Mouse (Mus musculus) gastrocnemius, postnatal 25 days (tissue): ENCODE measurements around the gene Hist1h3f. TPM values are rescaled to one million over a fixed set of nuclear protein-coding genes. Genes with fewer than 3 reads are reported as not detected.

Experiments used
- DNase-seq: peaks from one replicate; pipeline ENCODE4 v3.0.0; 2022
- total RNA-seq, 2 experiments: library from RNA; stranded (reverse); gene quantifications; 1 replicate in 1 of 2; 2 replicates in 1 of 2; pipeline ENCODE4 v1.2.3; 2021

Gene Hist1h3f
- total RNA-seq, 2 experiments from 2014 or later = 5.0 to 6.6 TPM

DNA sequence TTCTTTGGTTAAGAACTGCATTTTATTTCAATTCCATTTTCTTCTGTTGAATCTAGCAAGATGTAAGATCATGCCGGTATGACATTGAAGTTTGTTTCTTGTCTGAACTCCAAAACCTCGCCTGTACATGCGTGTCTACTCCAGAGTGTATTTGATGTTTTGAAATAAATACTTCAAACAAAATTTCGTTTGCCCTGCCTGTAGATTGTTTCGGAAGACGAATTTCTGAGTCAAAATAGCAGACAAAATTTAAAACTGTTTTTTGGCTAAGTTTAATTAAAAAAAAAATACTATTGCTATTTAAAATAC, 25.6 kb upstream of the Hist1h3f start:
- DNase-seq = no peak

DNA sequence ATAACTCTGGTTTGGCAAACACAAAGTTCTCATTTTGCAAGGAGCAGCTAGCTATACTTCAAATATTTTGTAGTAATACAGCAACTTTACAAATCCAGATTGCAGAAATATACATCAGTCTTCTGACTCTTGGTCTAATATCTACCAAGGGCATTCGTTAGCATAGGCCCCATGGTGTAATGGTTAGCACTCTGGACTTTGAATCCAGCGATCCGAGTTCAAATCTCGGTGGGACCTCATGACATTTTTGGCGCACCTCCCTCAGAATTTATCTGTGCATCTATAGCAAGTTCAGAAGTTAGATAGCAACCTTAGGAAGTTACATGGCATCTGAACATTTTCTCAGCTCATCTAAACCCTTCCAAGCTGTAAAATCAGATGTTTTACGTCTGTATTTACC, 25.0 kb upstream of the Hist1h3f start:
- DNase-seq = peak; percentile 57

DNA sequence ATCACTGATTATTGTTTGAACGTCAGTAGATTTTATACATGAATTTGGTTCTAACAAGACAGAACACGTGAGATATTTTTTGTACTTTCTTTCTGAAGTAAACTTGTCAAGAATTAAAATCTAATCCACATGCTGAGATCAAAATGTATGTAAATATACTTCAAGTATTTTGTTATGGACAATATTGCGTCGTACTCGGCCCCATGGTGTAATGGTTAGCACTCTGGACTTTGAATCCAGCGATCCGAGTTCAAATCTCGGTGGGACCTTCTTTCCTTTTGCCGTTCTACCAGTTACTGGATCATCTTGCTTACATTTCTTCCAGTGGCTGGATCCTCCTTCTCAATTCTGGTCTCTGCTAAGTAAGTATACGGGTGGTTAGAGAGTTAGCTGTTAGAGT, 24.4 kb upstream of the Hist1h3f start:
- peak; percentile 48 for DNase-seq

DNA sequence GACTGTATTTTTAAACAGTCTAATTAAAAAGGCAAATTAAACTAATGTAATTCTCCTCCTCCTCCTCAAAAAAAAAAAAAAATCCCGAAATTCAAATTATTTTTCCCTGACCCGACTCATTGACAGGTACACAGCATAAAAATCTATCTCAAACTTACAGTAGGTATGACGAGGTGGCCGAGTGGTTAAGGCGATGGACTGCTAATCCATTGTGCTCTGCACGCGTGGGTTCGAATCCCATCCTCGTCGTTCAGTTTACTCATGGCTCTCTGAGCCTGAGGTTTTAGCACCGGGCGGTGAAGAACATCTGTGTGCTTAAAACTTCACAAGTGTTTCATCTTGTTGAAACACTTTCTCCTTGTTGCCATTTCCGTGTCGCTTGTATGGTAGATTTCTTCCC, 22.1 kb upstream of the Hist1h3f start:
- peak; percentile 66 for DNase-seq

DNA sequence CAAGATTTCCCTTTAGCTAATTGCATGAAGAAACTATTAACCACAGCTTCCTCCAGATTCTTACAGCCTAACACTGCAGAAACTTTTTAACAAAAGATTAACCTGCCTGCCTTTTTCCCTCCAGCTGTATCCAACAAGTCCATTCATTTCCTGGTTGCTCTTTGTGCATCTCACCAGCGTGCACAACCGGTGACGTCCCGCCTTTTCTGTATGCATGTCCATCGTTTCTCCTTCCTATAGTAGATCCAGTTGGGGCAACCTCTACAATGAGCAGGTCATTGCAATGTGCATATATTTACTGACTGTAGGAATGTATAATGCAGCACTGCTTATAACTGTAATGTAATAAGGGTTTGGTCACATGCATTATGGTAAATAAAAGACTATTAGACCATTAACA, 19.9 kb upstream of the Hist1h3f start:
- no peak for DNase-seq

DNA sequence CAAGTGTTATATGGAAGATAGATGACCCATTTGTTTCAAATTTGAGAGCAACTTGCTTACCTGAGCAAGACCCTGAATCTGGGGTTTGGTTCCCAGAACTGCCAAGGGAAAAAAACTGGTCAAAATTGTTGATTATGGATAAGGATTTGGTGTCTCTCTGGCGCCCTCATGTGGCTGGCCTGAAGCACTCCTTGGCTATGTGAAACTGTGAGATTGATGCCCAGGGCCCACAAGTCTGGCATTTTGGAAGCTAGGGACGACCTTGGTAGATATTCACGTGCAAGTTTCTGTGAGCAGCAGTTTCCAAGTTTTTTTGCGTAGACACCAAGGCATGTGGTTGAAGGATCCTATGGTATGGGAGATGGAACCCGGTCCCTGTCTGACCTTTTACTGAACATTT, 19.2 kb upstream of the Hist1h3f start:
- DNase-seq = peak; percentile 38

DNA sequence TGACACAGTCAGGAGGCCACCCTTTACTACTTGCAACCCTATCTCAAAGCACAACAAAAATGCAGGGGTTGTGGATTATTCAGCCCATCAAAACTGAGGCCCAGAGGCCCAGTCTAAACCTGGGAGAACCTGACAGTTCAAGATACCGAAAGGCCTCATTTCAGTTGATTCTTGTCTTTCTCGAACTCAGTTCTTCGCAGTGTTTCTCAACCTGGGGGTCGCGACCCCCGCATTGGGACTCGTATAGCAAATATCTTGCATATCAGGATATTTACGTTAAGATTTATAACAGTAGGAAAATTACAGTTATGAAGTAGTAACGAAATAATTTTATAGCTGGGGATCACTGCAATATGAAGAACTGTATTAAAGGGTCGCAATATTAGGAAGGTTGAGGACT, 18.0 kb upstream of the Hist1h3f start:
- DNase-seq = no peak

DNA sequence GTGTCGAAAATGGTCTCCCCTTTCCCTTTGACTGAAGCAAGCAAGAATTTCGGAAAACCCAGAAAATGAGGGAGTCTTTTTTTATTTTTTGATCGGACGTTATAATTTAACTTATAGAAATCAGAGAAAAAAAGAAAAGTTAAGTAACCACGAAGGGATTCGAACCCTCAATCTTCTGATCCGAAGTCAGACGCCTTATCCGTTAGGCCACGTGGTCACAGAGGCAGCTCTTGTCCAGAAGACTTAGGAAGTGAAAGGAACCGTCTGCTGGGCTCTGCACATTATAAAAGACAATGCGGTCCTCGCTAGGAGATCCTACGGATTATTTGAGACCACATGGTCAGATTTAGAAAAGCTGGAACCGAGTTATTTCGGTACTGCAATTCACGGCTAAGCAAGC, 17.5 kb upstream of the Hist1h3f start:
- DNase-seq = peak; percentile 70

DNA sequence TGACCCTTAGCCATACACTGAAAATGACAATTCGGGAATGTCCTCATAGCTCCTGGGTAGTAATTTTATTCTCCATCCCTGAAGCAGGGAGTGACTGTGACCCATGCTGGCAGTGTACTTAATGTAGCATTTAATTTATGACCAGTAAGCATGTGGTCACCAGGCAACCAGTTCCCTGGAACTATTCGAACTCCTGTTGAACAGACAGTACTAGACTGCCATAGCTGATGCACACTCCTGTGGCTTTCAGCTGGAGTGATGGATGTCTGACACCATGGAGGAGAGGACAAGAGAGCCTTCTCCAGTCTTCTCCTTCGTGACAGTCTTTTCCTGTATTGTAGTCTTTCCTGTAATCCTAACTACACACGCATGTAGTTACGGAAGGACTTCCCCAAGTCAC, 14.8 kb upstream of the Hist1h3f start:
- DNase-seq = no peak

DNA sequence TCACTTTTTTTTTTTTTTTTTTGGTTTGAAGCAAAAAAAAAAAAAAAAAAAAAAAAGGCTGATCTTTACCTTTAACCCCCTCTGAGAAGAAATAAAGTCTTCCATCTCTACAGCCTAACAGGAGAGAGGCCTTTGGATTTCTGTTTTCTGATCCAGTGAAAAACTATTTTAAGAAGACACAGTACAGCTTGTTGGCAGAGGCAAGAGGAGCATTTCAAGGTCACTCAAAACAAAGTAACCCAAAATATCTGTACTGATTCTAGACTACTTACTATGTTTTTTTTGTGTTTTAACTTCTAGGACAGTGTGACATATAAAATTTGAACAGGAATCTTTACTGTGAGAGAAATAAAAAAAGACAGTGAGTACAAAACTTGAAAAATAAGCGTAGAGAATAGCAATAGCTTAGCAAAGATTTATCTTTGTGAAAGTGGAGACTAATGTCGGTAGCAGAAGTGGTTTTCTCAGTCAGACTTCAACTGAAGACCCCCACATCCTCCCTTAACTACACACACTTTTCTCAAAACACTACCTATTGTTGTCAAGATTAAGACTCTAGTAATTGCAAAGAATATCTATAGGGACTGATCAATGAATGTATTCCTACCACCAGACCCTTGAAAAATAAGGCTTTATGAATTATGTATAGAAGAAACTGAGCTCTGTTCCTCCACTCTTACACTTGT, 14.2 kb upstream of the Hist1h3f start:
- DNase-seq = no peak

DNA sequence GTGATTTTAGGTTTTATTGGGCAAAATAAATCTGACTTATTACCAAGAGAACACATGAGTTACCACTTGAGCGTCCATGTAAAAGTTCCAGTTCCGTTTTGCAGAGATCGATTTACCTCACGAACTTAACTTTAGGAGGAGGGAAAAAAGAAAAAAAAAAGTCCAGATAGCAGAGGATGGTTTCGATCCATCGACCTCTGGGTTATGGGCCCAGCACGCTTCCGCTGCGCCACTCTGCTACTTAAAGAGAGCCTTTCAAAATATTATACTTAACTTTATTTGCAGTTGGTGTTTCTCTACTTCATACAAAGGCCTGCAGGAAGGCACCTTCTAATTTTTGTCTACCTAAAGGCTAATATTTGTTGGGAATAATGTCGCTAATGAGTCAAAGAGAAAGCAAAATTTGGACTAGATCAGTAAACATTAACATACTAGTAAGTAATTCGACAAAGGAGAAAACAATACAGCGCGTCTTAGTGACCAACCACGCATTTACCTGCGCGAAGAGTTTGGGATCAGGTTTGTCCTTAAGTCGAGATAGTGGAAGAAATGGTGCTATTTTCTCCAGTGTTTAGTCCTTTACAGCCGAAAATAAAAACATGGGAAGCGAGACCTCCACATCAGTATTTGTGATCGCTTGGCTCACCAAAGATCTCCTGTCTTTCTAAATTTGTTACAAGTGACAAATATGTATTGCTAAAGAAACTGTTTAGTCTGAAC, 13.5 kb upstream of the Hist1h3f start:
- peak; percentile 55 for DNase-seq

DNA sequence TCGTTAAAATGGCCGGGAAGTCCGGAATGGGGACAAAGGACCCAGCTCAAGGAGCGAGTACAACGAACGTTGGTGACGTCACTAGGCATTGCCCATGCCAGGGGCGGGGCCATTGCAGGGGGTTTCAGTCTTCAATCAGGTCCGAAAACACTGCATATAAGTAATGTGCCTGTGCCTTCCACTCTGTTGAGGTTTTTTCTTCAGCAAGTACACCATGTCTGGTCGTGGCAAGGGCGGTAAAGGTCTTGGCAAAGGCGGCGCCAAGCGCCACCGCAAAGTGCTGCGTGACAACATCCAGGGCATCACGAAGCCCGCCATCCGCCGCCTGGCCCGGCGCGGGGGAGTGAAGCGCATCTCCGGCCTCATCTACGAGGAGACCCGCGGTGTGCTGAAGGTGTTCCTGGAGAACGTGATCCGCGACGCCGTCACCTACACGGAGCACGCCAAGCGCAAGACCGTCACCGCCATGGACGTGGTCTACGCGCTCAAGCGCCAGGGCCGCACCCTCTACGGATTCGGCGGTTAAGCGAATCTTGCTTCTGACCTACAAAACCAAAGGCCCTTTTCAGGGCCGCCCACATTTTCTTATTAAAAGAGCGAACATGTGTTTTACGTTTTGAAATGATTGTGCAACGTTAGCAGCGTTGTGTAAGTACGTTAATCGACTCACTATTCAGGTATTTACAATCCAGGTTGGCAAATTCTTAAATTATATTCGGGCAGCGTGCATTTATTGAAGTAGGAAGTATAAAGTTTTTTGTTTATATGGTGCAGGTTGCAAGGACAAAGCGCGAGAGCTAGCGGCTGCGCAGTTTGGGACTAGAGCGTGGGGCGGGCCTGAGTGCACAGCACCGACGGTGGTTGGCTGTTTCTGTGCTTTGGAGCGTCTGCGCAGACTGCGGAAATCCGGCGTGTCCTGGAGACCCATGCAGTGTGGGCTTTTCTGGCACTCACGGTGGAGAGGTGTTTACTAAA, 12.7 kb upstream of the Hist1h3f start, which contains the start of gene Hist1h4h:
Hist1h4h (plus strand) TSS at position 150 of the 975 bp plus-strand sequence.
- peak; percentile 93 for DNase-seq

DNA sequence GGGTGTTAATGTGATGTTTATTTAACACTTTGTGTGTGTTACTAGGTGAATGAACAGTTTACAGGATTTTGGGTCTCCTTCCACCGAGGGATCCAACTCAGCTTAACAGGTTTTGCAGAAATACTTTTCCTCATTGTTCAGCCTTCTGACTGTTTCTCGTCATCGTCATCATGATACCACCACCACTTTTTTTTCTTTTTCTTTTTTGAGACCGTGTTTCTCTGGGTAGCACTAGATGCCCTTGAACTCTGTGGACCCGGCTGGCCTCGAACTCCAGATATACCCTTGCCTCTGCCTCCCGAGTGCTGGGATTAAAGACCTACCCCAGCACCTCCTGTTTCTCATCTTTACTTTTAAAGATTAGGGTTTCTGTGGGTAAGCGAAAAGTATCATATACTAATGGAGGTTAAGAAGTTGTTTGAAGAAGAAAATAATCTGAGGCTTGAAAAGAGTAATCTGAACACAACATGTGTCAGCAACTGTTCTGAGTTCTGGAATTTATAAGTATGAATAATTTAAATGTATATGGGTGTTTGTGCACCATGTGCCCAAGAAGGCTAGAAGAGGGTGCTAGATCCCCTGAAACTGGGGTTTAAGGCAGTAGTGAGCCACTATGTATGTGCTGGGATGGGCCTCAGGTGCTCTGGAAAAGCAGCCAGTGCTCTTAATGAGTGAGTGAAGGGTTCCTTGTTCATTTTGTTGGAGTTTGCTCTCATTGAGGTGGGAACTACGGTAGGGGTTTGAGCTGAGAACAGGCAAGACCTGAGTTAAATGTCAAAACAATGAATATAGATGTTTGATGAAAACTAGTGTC, 11.4 kb upstream of the Hist1h3f start:
- no peak for DNase-seq

DNA sequence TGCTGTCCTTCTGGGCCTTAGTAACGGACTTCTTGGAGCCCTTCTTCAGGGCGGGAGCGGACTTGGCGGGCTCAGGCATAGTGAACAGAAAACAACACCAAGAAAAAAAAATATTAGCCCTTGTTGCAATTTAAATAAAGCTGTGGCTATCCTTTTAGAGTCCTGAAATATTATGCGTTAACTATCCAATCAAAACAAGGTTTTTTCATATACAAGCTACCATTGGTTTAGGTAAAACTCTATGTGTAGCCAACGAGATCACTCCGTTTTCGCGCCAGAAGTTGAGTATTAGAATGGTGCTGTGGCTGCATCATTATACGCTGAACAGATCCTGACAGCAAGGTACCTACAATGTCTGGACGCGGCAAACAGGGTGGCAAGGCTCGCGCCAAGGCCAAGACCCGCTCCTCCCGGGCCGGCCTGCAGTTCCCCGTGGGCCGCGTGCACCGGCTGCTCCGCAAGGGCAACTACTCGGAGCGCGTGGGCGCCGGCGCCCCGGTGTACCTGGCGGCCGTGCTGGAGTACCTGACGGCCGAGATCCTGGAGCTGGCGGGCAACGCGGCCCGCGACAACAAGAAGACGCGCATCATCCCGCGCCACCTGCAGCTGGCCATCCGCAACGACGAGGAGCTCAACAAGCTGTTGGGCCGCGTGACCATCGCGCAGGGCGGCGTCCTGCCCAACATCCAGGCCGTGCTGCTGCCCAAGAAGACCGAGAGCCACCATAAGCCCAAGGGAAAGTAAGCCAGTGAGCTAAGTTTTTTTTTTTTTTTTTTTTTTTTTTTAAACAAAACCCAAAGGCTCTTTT, 10.1 kb upstream of the Hist1h3f start, which contains the start of gene Hist1h2af:
Hist1h2af (plus strand) TSS at position 347 of the 808 bp plus-strand sequence.
- peak; percentile 43 for DNase-seq

DNA sequence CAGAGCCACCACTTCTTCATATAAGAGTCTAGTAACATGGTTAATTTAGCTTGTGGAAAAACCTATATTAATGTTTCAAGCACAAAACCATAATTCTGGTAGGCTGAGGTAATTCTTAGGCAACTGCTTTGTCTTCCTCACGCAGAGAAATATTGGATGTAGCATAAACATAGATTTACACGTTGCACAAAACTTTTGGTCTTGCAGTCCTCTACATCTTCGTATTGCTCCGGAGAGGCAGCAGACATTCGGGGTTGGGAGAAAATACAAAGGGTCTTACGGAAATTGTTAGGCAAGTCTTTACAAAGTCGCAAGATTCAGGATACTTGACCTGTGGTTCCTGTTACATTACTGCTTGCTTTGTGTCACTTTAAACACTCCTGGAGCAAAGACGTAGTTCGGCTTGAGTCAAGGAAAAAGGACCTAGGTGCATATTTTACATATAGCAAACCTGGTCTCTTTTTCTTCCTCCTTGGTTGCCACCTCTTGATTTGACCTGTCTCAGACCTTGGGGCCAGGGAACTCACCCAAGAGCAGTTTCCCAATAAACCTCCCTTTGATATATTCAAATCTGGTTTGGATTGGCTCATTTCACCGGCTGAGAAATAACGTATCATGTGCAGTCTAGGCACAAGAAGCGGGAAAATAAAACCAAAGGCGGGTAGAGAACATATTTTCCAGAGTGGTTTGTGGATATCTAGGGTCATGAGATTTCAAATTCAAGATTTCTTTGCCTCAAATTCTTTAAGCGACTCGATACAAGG, 9.3 kb upstream of the Hist1h3f start:
- no peak for DNase-seq

DNA sequence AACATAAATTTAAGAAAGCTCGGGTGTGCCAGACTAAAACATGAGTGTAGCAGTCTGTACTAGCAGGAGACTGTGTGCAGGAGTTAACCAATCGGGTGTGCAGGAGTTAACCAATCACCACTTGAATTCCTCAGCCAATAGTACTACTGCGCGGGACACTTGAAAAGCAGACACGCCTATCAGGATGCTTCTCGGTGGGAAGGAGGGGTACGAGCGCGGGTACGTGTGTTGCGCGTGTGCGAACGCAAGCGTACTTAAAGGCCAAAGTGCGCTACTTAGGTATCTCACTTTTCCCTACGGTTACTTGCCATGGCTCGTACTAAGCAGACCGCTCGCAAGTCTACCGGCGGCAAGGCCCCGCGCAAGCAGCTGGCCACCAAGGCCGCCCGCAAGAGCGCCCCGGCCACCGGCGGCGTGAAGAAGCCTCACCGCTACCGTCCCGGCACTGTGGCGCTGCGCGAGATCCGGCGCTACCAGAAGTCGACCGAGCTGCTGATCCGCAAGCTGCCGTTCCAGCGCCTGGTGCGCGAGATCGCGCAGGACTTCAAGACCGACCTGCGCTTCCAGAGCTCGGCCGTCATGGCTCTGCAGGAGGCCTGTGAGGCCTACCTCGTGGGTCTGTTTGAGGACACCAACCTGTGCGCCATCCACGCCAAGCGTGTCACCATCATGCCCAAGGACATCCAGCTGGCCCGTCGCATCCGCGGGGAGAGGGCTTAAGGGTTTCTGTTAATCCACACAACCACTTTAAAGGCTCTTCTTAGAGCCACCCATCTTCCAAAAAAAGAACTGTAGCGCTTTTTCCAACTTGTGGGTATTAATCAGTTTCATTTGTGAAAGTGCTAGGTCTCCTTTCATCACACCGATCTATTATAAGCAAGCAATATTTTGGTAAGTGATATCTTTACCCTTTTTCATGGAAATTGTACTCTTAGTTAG, 8.4 kb upstream of the Hist1h3f start, which contains the start of gene Hist1h3g:
Hist1h3g (plus strand) TSS at position 286 of the 939 bp plus-strand sequence.
- DNase-seq = peak; percentile 74

DNA sequence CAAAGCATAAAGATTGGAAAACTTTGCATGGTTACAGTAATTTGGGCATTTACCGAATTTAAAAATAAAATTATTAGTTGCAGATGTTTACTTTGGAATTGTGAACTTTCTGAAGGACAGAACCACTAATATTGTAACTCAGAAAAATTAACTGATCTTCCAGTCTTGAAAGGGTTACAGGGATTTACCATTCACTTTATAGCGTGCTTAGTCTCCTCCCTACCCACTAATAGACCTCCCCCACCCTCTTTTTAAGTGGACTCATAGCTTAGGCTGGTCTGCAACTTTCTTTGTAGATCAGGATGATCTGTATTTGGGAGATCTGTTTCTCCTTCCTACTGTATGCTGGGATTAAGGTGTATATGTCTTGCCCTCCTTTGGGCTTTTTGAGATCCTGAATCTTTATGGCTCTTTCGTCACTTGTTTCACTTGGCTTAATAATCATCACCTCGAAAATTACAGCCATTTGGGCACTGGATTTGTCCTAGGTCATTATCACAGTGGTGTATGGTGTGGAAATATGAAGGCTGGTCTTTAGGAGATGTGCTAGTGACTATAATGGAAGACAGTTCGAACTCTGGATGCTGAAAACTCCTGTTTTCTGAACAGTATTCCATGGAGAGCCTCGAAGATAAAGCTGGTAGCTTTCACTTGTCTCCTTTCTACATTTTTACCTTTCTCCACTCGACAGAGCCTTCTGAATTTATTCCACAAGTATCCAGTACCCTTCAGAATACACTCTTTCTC, 7.6 kb upstream of the Hist1h3f start:
- DNase-seq = no peak
